Mouse (Mus musculus) 416B (cell line): ENCODE results near the gene Wars2.

Experiments used
- DNase-seq: peaks from one replicate; pipeline ENCODE4 v3.0.0; 2011; ENCODE audit warnings: low read depth

Gene Wars2

DNA sequence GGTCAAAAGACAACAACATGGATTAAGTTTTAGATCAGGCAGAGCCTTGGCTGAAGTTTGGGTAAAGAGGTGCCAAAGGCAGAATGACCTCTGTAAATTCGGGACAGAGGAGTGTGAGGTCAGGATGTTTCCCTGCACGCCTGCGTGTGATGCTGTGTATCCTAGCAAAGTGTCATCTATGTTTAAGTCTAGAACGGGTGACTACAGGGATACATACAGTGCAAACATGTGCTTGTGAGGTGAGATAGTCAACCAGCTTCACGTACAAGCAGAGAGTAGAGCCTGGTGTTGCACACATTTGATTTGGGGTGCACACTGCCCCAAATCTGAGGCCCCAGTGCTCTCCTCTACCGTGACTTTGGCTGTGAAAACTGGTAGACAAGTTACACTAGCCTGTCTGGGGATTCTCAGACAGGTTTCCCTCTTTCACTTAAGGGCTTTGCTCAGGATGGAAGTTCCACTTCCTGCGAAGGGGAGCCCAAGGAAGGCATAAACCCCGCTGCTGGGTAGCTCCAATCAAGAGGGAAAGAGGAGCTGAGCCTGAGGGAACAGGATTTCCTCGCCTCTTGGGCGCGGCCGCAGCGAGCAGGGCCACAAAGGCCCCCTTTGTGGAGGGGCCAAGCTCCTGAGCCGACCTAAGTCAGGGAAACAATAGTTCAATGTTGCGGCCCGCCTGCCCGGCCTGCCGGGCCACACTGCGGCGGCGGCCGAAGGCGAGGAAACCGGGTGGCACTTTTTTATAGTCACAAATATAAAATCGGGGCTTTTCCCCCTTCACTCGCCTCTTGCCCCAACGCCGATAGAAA is 107.3 kb downstream of the Wars2 start:
- DNase-seq, result no peak

DNA sequence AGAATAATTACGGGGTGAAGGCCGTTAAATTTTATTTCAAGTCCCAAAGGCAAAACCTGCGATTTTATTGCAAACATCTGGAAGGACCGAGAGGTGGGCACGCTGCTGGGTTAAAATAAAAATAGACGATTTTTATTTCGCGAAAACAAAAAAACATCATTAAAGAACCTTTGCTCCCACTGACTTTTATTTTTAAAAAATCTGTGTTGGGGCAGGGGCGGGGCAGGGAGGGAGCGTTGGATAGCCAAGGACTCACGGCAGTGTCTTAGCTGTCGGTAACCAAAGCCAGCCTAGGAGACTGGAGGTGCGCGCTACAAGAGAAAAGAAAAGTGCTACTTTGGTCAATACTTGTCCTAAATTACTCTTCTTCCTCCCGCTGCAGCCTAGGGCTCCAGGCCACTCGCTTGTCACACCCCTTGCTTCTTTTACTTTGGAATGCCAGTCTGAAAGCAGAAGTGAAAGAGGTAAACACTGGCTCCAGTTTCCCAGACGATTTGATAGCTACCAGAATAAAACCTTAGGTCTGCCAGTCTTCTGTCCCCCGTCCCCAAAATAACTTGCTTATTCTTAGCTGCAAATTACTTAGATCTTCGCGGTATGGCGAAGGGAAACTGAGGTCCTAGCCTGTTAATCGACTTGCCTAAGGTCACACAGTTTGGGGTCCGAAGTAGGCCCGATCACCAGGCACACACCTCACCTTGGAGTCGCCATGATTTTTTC is 108.1 kb downstream of the Wars2 start:
- no peak for DNase-seq

DNA sequence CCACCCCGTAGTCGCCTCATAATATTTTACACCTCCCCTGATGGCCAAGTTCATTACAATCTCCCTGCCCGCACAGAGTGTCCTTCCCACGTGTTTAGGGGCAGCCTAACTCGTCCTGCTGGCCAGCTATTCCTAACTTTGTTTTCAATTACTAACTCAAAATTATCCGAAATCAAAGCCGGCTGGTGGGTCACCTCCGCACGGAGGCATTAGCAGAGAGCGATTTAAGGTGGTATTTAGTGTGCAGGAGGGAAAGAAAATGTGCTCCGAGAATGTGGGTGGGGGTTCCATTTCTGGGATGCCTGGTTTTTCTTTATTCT is 108.6 kb downstream of the Wars2 start:
- DNase-seq, result no peak

DNA sequence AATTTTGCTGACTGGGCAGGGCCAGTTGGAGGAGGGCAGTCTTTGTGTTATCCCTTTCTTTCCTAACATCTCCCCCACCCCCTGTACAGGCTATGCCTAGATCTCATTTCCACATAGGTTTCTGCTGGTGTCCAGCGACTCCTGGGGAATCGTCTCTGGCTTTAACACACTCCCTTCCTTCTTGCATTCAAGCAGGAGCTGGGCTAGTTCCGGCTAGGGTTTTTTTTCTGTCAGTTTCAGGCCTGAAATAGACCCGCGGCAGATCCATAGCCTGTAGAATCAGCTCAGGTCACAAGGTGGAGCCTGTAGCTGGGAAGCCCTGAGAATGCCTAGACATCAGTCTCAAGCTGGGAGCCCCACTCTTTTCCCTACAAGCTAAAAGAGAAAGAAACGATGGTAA is 109.0 kb downstream of the Wars2 start:
- no peak for DNase-seq

DNA sequence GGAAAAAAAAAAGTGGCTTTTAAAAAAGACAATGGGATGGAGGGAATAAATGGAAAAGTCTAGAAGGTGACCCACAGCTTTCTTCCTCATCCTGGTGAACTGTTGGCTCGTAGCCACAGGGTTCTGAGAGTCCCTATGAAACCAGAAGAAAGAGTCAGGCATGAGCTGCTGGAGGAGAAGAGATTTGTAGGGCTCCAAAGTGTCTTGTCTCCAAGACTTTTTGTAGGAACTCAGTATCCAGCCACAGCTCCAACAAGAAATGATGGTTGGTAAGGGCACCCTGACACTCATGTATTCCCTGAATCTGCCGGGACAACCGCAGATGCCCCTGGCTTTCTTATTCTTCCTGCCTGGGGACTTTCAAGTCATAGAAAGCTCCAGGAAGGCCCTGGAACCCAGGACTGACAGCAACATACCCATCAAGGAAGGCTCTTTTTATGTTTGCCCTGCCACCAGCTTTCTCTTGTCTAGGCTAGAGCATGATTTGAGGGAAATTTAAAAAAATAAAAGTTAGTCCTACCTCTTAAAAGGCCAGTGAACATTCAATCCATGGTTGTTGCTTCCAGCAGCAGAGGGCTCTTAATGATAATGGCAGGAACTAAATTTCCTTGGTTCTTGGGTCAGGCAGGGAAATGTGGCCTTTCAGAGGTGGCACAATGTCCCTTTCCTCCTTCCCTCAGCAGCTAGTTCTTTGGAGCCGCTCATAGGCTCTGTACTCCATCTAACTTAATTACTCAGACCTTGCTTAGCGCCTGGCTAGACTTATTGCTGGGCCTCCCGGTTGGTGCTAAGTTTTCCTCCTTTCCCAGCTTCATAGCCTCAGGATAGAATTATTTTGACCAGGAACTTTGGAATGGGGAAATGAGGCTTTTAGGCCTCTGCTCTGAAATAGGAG is 110.7 kb downstream of the Wars2 start:
- DNase-seq, result no peak

DNA sequence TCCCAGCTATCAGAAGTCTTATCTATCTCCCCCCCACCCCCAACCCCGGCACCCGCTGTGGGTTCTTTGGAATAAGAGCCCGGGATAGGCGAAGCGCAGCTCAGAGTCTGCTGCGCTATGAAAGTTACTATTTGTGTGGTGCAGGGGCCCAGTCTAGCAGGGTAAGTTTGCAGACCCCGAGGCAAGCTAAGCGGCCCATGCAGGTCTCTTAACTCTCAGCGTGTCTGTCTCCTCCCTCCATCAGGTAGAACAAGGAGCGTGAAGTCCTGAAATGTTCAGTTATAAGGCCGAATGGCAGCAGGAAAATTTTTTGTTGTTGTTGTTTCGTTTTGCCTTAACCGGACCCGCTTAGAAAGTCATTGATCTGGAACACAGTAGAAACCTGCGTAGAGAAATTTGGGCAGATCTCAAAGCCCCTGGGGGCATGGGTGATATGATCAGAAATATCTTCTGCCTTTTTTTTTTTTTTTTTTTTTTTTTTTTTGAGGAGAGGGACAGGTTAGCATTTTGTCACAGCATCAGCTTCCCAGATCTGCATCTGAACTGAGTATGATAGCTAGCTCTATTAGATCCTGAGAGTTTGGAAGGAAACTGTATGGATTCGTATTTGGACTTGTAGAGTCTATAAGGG is 111.7 kb downstream of the Wars2 start:
- no peak for DNase-seq

DNA sequence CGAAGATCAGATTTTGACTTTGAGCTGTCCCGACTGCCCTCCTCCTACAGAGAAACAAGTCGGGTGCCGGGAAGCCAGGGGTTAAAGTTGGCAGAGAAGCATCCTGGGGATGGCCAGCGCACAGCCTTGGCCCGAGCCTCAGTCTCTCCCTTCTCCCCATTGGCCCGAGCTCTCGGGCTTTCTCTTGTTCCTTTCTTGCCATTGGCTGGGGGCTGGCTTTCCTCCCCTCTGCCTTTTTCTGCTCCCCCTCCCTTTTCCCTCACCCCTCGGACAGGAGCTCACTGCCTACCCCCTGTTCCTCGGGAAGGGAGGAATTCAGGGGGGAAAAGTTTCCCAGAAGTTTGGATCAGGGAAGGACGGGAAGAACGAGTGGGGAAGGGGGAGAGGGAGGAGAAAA is 112.2 kb downstream of the Wars2 start:
- no peak for DNase-seq

DNA sequence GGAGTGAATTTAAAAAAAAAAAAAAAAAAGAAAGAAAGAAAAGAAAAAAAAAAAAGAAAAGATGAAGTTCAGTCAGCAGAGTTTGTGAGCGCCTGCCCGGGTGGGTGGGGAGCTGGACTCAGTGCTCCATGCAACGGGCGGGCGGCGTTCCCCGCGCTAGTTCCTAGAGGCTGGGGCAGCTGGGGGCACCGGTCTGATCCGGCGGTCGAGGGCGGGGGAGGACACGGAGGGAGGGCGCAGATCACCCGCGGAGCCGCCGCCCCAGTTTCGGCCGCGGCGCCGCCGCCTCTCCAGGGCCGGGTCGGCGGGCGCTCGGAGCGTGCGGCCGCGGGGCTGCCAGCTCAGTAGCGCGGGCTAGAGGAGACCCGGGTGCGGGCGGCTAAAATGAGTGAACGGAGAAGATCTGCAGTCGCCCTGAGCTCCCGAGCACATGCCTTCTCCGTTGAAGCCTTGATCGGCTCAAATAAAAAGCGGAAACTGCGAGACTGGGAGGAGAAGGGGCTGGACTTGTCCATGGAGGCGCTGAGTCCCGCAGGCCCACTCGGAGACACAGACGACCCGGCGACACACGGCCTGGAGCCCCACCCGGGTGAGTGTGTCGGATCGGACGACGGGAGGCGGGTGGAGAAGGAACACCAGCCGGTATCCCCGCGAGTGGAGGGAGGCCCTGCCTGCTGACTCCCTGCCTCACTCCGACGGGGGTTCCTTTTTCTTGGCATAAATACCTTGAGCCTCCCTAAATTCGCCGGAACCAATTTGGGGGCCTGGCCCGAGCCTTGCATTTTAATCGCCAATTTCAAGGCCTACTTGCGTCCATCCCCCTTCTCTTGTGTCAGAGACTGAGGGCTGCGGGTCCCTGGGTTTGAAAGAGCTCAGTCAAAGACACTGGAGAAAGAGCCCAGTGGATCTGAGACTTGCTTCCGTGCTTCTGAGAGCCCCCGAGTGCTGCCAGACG is 112.9 kb downstream of the Wars2 start:
- no peak for DNase-seq

DNA sequence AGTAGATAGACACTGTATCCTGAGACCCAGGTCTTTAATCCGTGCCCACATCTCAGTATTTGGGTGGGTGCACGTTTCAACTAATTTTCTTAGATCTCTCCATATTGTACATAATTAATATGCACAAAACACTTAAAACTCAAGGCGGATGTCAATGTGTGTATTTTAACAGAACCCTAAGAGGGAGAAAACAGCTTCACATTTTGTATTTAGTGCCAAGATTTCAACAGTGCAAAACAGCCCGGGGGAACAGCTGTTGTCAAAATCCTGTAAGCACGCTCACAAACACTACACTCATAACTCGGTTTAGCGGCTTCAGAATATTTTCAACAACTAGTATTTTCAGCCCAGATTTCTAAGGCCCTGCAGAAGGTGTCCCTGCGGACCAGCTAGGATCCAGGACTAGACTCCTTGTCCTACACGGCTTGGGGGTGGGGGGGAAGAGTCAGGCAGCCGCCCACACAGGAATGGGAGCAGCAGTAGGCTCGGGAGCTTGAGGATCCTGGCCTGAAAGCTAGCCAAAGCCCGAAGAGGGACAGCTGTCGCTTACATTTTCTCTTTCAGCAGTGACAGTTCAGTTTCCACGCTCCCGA is 113.8 kb downstream of the Wars2 start:
- DNase-seq, result no peak

DNA sequence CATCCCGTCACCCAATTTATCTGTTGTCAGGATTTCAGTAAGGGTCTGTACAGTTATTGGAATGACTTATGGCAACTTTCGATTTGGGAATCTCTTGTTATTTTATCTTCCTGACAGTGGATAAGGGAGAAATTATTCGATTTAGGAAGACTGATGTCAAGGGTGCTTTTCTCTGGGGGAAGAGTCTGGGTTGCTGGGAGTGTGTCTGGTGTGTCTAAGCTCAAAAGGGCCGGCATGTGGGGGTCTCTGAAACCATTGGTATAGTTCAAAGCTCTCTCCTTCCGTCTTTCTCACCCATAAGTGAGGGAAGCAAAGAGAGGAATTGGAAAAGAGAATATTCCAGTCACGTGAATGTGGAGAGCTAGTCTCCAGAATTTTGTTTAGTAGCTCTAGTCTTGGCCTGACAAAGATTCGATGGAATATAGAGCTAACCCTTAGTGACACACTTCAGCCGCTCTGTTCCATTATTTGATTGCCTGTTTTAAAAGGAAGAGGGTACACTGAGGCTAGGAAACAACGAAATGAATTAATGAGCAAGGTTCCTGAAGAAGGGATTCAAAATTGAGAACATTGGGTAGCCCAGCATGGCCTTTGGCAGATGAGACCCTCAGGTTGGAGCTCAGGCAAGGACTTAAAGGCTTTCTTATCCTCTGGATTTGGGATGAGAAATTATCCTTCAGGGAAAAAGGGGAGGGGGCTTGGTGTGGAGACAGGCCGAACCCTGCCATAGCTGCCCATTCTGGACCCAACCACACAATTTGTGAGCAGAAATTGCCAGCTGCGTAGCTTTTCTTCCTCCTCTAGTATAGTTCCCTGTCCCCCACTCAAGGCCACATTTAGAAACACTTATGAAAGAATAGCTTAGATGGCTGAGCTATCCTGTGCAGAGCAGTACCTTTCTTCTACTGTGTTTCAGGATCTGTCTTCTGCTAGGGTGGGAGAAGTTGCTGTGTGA is 114.8 kb downstream of the Wars2 start:
- DNase-seq, result no peak

DNA sequence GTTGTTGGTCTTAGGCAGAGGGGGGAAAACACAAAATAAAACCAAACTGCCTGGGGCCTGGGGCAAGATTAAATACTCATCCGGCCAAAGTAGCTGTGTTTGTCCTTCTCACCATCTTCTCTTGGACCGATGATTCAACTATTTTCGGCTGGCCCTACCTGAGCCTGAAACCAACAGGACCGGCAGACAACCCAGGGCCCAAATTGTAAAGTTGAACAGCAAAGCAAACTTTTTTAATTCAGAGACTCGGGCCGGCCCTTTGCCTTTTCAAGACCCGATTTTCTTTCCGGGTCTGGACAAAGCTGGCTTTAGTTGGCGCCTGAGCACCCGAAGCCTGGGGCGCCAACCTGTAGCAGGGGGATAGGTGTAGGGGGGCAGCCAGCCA is 115.5 kb downstream of the Wars2 start:
- no peak for DNase-seq

DNA sequence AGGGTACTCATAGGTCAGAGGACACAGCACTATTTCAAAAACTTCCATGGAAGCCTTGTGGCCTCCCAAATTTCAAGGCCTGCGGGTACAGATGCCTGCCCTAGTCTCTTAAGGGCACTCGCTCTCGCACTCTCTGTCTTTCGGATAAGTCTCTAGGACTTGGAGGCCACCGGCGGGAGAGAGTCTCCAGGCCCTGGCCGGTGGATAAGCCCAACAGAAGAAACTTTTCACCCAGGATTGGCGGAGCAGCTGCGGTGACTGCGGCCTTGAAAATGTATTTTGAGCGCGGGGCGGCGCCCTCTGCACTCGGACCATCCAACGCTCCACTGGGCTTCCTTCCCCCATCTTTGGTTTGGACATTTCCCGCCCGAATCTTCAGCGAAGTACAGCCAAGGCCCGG is 115.9 kb downstream of the Wars2 start:
- DNase-seq, result no peak

DNA sequence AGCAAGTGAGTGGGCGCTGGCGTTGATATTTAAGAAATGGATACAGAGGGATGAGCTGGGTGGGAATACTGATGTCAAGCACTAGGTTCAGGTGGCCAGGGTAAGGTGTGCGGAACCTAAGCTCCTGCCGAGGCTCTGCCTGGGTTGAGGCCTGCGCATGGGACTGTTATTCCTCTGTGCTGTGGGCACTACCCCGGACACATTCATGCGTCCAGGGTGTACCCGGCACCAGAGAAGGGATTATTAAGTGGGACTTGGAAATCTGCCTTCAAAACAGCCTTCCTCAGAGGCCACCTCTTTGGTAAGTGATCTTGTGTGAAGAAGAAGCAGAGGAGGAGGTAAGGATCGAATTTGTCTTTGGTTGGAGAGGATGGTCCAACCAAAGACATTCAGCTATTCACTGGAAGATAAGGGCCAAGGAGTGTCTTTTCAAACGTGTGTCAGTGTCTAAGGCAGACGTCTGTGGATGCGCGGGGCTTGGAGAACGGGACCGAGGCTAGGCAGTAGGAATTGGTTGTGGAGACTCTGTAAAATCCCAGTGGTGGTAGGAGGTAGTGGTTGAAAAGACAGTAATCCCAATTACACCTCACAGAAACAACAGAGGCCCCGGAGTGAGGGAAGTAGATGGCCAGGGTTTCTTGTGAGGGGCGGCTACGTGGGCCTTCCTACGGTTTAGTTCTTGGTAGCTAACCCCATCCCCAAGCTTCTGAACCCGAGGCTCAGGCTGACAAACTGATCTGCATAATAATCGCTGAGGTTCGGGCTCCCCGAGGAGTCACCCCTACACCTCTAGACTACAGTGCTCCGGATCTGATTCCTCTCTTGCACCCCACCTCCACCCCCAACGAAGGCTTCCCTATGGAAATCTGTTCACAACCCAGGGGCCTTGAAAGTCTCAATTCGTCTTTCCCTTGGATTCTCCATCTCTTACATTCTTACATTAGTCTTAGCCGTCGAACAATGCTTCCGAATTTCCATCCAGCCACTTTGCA is 117.0 kb downstream of the Wars2 start:
- no peak for DNase-seq

DNA sequence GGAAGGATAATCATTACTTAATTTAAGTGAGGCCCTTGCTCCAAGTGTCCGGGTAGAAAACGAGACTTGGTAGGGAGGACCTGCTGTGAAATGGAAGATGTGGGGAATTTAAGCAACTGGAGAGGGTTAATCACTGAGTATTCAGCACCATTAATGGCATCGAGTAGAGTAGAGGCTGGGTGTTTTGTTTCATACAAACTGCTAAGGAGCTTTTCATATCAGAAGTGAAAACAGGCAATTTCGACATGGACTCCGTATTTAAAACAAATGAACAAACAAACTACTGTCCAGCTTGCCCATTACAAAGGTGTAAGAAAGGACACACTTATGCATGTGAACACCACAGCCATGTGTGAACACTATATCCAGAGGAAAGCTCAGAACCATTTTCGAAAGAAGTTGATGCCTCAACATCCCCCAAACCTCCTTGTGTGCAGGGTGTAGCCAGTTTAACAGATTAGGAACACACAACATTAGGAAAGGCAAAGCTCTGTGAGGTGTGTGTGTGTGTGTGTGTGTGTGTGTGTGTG is 118.9 kb downstream of the Wars2 start:
- no peak for DNase-seq

DNA sequence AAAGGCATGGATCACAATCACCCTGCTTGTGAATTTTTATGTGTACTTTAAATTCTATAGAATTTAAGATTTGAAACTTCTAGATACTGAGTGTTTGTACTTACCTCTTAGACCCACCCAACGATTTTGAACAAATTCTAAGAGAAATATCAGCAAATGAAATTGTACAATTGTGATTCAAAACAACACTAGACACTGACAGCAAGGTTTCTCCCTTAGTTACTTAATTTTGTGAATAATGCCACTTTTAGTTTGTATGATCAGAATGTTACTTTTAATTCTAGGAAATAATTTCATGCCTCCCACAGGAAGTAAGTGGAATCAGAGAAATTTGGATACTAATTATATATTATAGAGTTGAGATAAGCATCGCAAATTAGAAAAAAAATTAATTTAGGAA is 119.5 kb downstream of the Wars2 start:
- no peak for DNase-seq

DNA sequence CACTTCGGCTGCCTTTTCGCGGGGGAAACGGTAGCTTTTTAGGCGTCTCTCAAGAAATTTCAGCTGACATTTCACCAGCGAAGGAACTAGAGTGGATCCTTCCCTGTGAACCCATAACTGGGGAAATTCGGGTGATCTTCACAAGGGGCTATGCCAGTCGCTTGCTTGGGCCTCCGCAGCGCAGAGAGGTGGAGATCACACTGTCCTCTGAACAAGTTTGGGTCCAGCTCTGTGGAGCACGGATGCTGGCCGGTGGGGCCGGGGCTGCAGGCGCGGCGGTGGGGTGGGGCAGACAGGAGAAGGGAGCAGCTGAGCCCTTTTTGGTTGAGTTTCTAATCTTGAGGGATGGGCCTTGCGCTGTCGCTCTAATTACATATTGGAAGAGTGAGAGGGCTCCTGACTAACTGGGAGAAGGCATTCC is 120.5 kb downstream of the Wars2 start:
- DNase-seq, result no peak

DNA sequence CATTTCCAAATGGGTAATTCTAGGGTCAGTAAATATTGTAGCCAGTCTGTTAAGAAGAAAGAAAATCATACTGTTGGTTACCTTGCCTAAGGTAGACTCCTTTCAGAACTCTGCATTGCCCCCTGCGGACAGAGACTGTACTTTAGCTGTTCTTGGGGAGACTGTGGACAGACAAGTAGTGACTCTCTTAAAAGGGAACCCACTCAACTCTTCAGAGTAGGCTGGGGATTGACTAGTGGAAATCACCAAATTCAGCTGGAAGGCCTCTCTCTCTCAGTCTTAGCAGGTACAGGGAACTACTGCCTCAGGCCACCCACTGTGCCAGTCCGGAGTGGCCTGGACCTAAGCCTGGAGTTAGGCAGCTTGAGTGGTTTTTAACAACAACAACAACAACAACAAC is 121.1 kb downstream of the Wars2 start:
- DNase-seq, result no peak

DNA sequence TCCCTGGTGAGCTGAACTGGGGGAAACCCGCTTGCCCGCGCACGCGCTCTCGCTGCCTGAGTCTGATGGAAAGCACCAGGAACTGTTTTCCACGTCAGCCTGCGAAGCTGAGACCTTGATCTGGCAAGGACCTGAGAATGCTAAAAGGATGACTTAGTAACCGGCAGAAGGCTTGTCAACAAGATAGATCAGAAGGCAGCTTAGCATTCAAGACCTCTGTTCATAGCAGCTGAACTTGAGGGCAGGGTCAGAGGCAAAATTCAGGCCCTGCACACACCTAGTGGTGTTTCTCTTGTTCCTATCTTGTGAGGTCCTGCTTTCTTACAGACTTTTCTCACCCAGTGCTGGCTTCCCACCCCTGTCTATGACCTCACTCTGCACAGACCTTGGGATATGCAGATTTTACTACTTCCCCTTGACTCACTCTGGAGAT is 122.6 kb downstream of the Wars2 start:
- no peak for DNase-seq
